Mouse (Mus musculus): ENCODE measurements around the gene Lin7a. TPM values are rescaled to one million over a fixed set of nuclear protein-coding genes. Genes with fewer than 3 reads are reported as not detected.

The Lin7a gene
- polyA plus RNA-seq, 1 experiment, result 1.5 TPM

DNA sequence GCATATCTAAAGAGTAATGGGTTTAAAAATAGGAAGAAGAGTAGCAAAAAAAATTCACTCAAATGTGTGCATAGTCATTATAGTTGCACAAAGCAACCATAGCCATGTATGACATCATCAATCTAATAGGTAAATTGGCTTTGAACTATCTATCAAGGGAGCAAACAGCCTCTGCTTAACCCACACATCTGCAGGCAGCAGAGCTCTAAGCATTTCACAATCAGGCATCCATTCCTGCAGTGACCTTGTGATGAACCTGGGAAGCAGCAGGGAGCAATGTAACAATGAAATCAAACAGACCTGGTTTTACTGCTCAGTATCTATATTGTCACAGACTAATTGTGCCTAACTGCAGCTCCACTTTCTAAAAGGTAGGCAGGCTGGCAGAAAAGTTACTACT lies 112.3 kb downstream of the Lin7a start:
- H3K4me1 ChIP-seq (ENCODE audit: control insufficient read depth, insufficient read depth, low read length), result no peaks in the 10 kb centered on the region; the same call in 1 of the 2 replicates
- no peak overlapping the region for H3K27ac ChIP-seq (ENCODE audit: insufficient read depth, low read length)
- H3K4me3 ChIP-seq (ENCODE audit: insufficient read depth, low read length), result no peak overlapping the region
- TF ChIP-seq POLR2A (IDR thresholded peaks at IDR 0.05; ENCODE audit: low read depth, low read length), result no peak
- TF ChIP-seq CTCF (IDR thresholded peaks at IDR 0.05; ENCODE audit: borderline replicate concordance, insufficient read depth, low read length), result no peak

DNA sequence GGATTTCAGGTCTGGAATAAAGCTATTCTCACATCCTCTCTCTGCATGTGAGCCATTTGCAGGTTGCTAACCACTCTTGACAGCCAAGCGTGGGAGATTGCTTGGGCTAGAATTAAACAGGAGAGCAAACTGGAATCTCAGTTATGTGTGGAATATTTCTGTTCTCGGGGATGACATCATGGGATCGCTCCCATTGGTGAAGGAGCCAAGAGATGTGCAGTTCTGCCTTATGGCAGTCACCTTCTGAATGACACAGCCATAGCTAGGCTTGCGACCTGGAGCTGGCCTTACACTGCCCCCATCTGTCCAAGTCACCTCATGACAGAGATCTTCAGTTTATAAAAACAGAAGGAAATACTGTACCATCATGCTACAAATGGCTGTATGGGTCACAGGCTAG lies 118.0 kb downstream of the Lin7a start:
- H3K4me1 ChIP-seq (ENCODE audit: control insufficient read depth, insufficient read depth, low read length), result no peaks in the 10 kb centered on the region
- no peak overlapping the region for H3K27ac ChIP-seq (ENCODE audit: insufficient read depth, low read length)
- H3K4me3 ChIP-seq (ENCODE audit: insufficient read depth, low read length), result no peak overlapping the region
- TF ChIP-seq CTCF (IDR thresholded peaks at IDR 0.05; ENCODE audit: borderline replicate concordance, insufficient read depth, low read length) (peak; percentile 81), POLR2A (IDR thresholded peaks at IDR 0.05; ENCODE audit: low read depth, low read length) (no peak)

DNA sequence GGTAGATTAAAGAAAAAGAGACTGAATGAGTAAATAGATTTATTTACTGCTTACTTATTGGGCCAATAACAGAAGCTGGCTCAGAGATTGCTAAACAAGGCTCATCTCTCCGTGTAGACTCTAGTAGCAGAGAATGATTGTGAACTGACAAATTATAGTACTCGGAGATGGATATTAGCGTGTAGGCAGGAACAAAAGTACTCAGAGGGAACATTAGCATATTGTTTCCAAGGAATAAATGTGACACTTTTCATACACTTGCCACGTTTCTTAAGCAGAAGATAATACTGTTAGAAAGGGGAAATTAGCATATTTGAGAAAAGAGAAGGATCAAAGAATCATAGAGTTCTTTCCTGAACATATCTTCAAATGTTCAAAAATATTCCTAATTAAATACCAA lies 133.9 kb downstream of the Lin7a start:
- H3K4me1 ChIP-seq (ENCODE audit: control insufficient read depth, insufficient read depth, low read length), result no peaks in the 10 kb centered on the region
- TF ChIP-seq POLR2A (IDR thresholded peaks at IDR 0.05; ENCODE audit: low read depth, low read length) (no peak), CTCF (IDR thresholded peaks at IDR 0.05; ENCODE audit: borderline replicate concordance, insufficient read depth, low read length) (no peak)
- H3K4me3 ChIP-seq (ENCODE audit: insufficient read depth, low read length), result no peak overlapping the region
- no peak overlapping the region for H3K27ac ChIP-seq (ENCODE audit: insufficient read depth, low read length)

DNA sequence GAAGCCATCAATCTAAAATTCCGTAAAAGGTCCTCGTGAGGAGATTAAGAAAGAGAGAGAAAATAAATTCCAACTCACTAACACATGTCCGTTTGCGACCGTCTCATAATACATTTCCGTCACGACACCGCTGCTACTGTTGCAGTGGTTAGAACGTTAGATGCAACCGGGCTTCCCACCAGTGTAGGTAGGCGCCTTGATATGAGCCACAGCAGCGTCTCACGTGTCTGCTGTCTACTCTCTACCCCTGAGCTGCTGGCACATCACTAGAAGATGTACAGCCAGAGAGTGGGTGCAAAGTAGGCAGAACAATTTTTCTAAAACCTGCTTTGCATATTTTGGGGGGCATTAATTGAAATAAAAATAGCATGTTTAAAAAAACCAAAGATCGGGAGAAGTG lies 146.8 kb downstream of the Lin7a start:
- TF ChIP-seq POLR2A (IDR thresholded peaks at IDR 0.05; ENCODE audit: low read depth, low read length) (no peak), CTCF (IDR thresholded peaks at IDR 0.05; ENCODE audit: borderline replicate concordance, insufficient read depth, low read length) (no peak)
- H3K4me3 ChIP-seq (ENCODE audit: insufficient read depth, low read length), result no peak overlapping the region
- H3K4me1 ChIP-seq (ENCODE audit: control insufficient read depth, insufficient read depth, low read length), result no peaks in the 10 kb centered on the region
- H3K27ac ChIP-seq (ENCODE audit: insufficient read depth, low read length), result no peak overlapping the region

DNA sequence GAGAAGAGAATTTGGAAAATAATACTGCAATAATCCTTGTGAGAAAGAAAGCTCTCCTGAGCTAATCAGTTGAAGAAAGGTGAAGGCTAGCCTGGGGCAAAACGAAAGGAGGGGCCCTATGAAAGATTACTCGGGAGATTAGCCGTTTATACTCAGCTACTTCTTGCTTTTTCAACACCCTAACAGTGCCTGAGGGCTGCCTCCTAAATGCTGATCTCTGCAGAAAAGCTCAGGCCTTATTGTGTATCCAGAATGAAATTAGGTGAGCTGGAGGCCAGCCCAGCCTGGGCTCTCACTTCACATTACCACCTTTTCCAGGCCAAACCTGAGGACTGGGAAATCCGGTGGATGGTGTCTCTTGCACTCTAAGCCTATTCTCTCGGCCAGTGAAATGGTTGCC lies 165.5 kb downstream of the Lin7a start:
- TF ChIP-seq CTCF (IDR thresholded peaks at IDR 0.05; ENCODE audit: borderline replicate concordance, insufficient read depth, low read length), result no peak
- TF ChIP-seq POLR2A (IDR thresholded peaks at IDR 0.05; ENCODE audit: low read depth, low read length), result no peak
- no peak overlapping the region for H3K27ac ChIP-seq (ENCODE audit: insufficient read depth, low read length)
- H3K4me1 ChIP-seq (ENCODE audit: control insufficient read depth, insufficient read depth, low read length), result no peaks in the 10 kb centered on the region
- no peak overlapping the region for H3K4me3 ChIP-seq (ENCODE audit: insufficient read depth, low read length)

DNA sequence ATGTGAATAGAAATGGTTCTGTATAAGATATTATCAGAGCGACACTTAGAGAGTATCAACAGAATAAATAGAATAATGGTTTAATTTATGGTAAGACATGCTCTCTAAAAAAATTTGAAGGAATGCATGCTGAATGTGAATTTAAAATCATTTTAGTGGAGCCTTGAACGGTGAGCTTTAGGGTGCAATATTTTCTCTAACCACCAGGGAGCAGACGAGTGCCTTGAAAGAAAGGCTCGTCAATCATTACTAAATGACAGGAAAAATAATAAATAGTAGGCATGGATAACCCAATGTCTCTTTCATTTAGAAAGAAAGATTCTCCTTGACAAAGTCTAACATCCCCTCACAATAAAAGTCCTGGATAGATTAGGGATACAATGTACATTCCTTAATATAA lies 171.3 kb downstream of the Lin7a start:
- H3K27ac ChIP-seq (ENCODE audit: insufficient read depth, low read length), result no peak overlapping the region
- H3K4me3 ChIP-seq (ENCODE audit: insufficient read depth, low read length), result no peak overlapping the region
- no peak for TF ChIP-seq POLR2A (IDR thresholded peaks at IDR 0.05; ENCODE audit: low read depth, low read length)
- no peak for TF ChIP-seq CTCF (IDR thresholded peaks at IDR 0.05; ENCODE audit: borderline replicate concordance, insufficient read depth, low read length)
- no peaks in the 10 kb centered on the region for H3K4me1 ChIP-seq (ENCODE audit: control insufficient read depth, insufficient read depth, low read length)

DNA sequence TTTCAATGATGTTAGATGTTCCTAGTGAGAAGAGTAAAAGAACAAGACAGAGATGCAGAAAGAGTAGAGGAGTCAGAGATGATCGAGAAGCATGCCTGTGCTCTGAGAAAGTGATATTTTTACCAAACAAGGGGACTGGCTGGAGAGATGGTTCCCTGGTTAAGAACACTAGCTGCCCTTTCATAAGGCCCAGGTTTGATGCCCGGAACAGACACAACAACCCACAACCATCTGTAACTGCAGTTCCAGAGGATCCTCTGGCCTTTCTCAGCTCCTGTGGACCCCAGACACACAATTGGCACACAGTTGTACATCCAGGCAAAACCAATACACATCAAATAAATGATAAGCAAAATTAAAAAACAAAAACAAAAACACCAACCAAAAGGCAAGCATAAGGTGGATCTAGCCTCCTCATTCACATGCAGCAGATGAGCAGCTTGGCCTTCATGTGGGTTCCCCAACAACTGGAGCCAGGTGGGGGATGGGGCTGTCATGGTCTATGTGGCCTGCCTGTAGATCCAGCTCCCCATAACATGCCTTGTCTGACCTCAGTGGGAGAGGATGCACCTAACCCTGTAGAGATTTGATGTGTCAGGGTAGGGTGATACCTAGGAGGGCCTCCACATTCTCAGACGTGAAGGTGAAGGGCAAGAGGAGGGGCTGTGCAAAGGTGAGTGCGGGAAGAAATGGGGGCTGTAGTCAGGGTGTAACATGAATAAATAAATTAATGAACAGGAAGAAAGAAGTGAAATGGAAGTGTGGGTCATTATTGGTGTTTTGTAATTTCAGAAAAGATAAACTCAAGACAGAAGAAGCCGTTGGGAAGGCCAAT lies 178.2 kb downstream of the Lin7a start:
- Histone ChIP-seq H3K4me3 (ENCODE audit: insufficient read depth, low read length) (no peak overlapping the region), H3K4me1 (ENCODE audit: control insufficient read depth, insufficient read depth, low read length) (no peaks in the 10 kb centered on the region), H3K27ac (ENCODE audit: insufficient read depth, low read length) (no peak overlapping the region)
- TF ChIP-seq POLR2A (IDR thresholded peaks at IDR 0.05; ENCODE audit: low read depth, low read length) (no peak), CTCF (IDR thresholded peaks at IDR 0.05; ENCODE audit: borderline replicate concordance, insufficient read depth, low read length) (no peak)

DNA sequence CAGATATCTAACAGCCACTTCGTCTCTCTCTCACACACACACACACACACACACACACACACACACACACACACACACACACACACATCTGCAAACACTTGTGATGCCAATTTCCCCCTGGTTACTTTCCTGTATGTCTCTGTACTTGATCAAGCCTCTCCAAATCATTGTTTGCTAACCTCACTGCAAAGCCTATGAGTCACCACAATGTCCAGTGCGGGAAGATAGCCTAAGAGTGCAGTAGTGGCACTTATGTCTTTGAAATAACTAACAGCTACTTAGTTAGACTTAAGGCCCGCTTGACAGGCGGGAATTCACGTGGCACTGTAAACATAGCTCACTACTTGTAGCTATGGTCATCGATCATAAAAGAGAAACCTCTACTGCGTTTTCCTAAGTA lies 196.3 kb downstream of the Lin7a start:
- TF ChIP-seq CTCF (IDR thresholded peaks at IDR 0.05; ENCODE audit: borderline replicate concordance, insufficient read depth, low read length) (no peak), POLR2A (IDR thresholded peaks at IDR 0.05; ENCODE audit: low read depth, low read length) (no peak)
- no peak overlapping the region for H3K27ac ChIP-seq (ENCODE audit: insufficient read depth, low read length)
- H3K4me1 ChIP-seq (ENCODE audit: control insufficient read depth, insufficient read depth, low read length), result no peaks in the 10 kb centered on the region
- H3K4me3 ChIP-seq (ENCODE audit: insufficient read depth, low read length), result no peak overlapping the region

Other genes starting within 250 kb of the Lin7a start
- 1.2 and 3.7 TPM in 2 replicates for gene Acss3, start 148.0 kb upstream of the Lin7a start, polyA plus RNA-seq (2011; ENCODE audit: insufficient read length, low read depth, missing spikeins)
- not detected in 2 replicates for gene Myf5, start 214.4 kb downstream of the Lin7a start, polyA plus RNA-seq (2011; ENCODE audit: insufficient read length, low read depth, missing spikeins)
- gene Myf6, start 223.1 kb downstream of the Lin7a start, polyA plus RNA-seq (2011; ENCODE audit: insufficient read length, low read depth, missing spikeins), result not detected in 2 replicates

All from embryonic fibroblast, embryonic 13.5 days (primary cell).